Mouse (Mus musculus) frontal cortex, postnatal 25 days (tissue): ENCODE data around the gene Crybg1.
"Not testable (repeated sequence)": the region's sequence is repeated elsewhere in the genome, so short reads cannot be mapped to it uniquely, and the experiment has no call there.

ENCODE experiments used
- DNase-seq, 2 experiments: peaks; one replicate each; pipeline ENCODE4 v3.0.0; 2022; ENCODE audit warnings: low spot score in 2 of 2

Crybg1 gene

GRCm38 (mm10) chr10:43977353-43977752 is 171.3 kb downstream of the Crybg1 start:
- DNase-seq: no peak

DNA sequence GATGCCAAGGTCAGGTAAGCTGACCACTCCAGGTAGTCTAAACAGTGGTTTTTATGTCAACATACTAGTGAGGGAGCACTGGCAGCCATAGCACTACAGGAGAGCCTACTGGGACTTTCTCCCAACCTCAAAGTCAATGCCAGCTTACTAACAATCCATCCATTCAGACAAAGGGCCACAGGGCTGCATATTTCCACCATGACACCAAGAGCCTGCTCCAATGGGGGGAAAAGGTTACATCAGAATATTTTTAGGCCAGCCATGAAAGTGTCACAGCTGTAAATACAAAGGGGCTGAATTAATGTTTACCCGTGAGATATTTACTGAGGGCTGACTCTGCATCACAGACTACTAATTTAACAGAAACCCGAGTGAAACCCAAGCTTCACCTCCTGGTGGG is 175.4 kb downstream of the Crybg1 start:
- DNase-seq: no peak

- DNase-seq: no peak
These were observed 183.7 kb downstream of the Crybg1 start for GRCm38 (mm10) chr10:43964943-43965342.

GRCm38 (mm10) chr10:43953942-43954341 is 194.7 kb downstream of the Crybg1 start:
- peak; percentile 27 to 34 for DNase-seq

- DNase-seq: no peak
These were observed 203.2 kb downstream of the Crybg1 start for GRCm38 (mm10) chr10:43945435-43945834.

- DNase-seq: no peak
These were observed 204.9 kb downstream of the Crybg1 start for GRCm38 (mm10) chr10:43943736-43944135.

DNA sequence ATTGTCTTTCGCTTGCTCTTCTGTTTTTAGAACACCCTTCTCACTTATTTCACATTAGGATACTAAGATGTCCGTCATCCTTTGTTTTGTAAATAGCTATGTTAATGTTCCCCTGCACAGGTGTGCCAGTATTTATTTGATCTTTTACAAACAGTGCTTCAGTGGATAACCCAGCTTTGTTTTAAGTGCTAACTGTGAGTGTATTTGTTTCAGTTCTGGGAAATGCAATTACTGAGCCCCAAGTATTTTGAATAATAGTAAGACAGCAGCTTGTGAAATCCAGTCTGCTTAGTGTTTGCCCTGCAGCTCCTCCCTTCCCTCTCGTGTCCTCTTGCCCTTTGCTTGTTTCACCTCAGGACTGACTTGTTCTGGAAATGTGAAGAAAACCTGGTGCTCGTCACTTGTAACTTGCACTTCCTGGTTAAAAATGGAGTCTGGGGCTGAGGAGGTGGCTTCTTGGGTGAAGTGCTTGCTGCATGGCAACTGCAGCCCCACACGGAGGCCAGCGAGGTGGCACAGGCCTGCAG is 209.5 kb downstream of the Crybg1 start:
- DNase-seq: no peak

GRCm38 (mm10) chr10:43928596-43928995 is 220.1 kb downstream of the Crybg1 start:
- DNase-seq: no peak

- no peak for DNase-seq
These were observed 220.9 kb downstream of the Crybg1 start for GRCm38 (mm10) chr10:43927736-43928135.

DNA sequence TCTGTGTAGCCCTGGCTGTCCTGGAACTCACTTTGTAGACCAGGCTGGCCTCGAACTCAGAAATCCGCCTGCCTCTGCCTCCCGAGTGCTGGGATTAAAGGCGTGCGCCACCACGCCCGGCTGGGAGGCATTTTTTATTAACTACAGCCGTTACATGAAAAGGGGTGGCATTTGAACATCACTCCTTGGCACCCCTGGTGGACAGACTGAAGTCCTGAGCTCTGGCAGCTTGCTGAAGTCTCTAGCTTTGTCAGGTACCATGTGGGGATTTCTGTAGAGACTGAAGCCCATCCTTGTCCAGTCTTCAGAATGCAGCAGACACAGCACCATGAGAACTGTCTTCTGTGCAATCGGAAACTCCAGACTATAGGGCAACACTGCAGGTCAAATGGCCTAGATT is 222.9 kb downstream of the Crybg1 start:
- not testable (repeated sequence) for DNase-seq

DNA sequence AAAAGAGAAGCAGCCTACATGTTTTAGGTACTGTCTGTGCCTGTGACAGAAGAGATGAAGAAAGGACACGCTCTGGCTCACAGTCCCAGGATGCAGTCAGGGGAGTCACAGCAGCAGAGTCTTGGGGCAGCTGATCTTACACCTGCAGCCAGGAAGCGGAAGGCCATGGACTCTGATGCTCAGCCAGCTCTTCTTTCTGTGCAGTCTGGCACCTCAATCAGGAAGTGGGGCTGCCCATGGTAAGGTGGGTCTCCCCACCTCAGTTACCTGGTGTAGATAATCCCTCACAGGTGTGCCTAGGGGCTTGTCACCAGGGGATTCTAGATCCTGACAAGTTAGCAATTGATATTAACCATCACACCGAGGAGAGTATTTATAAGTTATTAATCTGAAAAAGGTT is 225.6 kb downstream of the Crybg1 start:
- DNase-seq: no peak

- peak; percentile 76 to 78 for DNase-seq
These were observed 229.7 kb downstream of the Crybg1 start for GRCm38 (mm10) chr10:43918696-43919608.

- no peak for DNase-seq
These were observed 231.9 kb downstream of the Crybg1 start for GRCm38 (mm10) chr10:43916737-43917136.

DNA sequence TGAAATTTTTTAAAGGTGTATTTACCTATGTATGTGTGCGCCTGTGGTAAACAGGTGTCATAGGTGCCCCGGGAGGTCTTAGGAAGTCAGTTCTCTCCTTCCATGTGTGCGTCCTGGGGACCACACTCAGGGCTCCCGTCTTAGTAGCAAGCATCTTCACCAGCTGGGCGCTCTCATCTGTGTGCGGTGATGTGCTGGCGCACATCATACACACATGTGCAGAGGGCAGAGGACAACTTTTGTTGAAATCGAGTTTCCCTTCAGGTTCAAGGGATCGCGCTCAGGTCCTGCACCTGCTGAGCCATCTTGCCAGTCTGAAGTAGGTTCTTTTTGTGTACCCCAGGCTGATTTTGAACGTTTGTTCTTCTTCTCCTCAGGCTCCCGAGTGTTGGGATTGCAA is 232.5 kb downstream of the Crybg1 start:
- no peak for DNase-seq

- DNase-seq: no peak
These were observed 236.4 kb downstream of the Crybg1 start for GRCm38 (mm10) chr10:43912236-43912635.

DNA sequence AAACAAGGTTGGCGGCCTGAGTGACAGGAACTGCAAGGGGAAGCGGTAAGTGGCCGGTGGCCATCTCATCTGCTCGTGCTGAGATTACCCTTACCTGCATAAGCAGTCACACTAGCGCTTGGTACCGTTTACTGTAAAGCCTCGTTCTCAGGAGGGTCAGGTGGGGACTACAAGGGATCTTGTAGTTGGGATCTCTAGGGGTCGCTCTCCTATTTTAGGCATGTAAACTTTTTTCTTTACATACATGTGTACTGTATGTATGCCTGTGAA is 237.8 kb downstream of the Crybg1 start:
- DNase-seq: no peak

GRCm38 (mm10) chr10:43910032-43910872 is 238.4 kb downstream of the Crybg1 start:
- no peak for DNase-seq

DNA sequence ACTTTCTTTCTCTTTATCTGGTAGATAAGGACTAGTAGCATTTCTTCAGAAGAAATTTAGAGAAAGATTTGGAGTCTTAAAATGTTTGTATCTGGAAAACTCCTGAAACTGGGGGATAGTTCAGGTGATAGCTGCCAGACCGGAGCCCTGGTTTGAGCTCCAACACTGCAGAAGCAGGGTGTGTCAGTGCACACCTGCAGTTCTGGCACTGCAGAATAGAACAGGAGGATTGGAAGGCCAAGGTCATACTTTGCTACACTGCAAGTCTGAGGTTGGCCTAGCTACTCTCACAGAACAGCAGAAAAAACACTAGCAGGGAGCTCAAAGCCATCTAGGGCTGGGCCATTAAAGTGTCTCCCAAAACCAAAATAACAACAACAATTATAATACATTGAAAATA is 244.1 kb downstream of the Crybg1 start:
- no peak for DNase-seq

DNA sequence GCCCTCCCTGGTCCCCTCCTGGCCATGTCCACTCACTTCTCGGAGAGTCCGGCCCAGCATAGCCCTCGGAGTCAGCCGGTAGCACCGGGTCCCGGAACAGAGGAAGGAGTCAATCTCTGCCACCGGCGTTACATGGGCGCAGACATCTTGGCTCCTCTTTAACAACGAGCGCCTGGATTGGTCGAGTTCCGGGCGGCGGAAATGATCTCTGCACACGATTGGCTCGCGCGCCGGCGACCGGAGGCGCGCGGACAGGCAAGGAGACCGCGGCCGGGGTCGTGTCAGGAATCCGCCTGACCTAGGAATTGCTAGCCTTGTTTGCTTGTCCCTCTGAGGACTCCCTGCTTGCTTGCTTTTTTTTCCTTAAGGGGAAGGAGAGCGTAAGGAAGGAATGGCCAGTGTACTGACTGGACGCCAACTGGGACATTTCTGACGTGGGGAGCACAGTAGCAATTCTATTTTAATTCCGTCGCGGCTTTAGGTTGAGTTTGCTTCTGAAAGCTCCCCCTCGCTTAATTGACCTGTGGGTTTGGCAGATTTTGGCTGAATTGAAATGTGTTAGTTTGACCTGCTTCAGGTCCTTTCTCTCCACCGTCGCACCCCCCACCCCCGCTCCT is 247.0 kb downstream of the Crybg1 start, which contains the start of the genes Qrsl1 and Rtn4ip1:
TSS of gene Qrsl1 (minus strand) at position 168 of the 617 bp plus-strand sequence.
TSS of gene Rtn4ip1 (plus strand) at position 230 of the 617 bp plus-strand sequence.
- DNase-seq: peak; percentile 93

DNA sequence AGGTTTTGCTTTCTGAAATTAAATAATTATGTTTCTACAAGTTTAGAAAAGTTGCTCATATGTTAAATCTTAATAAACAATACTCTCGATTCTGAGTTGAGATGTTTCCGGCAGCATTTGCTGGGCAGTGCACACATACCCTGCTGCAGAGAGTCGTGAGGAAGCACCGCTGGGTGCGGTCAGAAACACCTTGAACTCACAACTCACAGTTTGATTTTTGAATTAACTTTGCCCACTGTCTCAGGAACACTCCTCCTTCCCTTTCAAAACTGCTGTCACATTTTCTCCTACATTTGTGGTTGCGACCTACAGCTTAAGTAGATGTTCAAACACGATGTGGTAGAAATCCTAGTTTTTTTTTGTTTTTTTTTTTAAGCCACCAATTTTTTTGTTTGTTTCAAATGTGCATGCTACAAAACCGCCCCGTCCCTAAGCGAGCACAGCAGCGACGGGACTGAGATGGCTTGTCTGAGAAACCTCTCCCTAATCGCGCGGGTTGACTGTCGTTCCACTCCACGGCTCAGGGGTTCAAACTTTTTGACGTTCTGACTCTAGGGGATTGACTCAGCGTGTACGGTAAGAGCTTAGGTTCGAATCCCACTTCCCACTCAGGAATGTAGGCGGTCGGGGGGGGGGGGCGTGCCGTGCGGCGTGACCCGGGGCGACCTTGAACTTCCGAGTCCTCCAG is 247.6 kb downstream of the Crybg1 start:
- no peak for DNase-seq
